Mouse (Mus musculus) midbrain, embryonic 12.5 days (tissue): ENCODE results near the gene Lsm12. TPM values are rescaled to one million over a fixed set of nuclear protein-coding genes. Genes with fewer than 3 reads are reported as not detected.

Experiments used
- ATAC-seq: fragments of 200-750 bp; cut with Nextera tagmentation; 2 replicates; pipeline ENCODE4 v1.8.0; 2017; ENCODE audit warnings: low read depth, moderate TSS enrichment, moderate library complexity; ENCODE audit not compliant: low FRiP score
- H3K27ac ChIP-seq: fragments of 300-500 bp; sonication (generic); replicated peaks from 2 replicates; pipeline ENCODE4 v1.5.1; 2016; ENCODE audit warnings: mild to moderate bottlenecking
- H3K27me3 ChIP-seq: fragments of 300-500 bp; sonication (generic); 2 replicates; pipeline ENCODE4 v1.6.1; 2016; ENCODE audit warnings: mild to moderate bottlenecking
- H3K36me3 ChIP-seq: fragments of 300-500 bp; sonication (generic); 2 replicates; pipeline ENCODE4 v1.6.1; 2016
- H3K4me1 ChIP-seq: fragments of 300-500 bp; sonication (generic); 2 replicates; pipeline ENCODE4 v1.6.1; 2016
- H3K4me2 ChIP-seq: fragments of 300-500 bp; sonication (generic); replicated peaks from 2 replicates; pipeline ENCODE4 v1.6.1; 2016; ENCODE audit warnings: mild to moderate bottlenecking, moderate library complexity
- H3K4me3 ChIP-seq: fragments of 300-500 bp; sonication (generic); 2 replicates; pipeline ENCODE4 v1.5.1; 2016; ENCODE audit warnings: mild to moderate bottlenecking
- H3K9ac ChIP-seq: fragments of 300-500 bp; sonication (generic); replicated peaks from 2 replicates; pipeline ENCODE4 v1.6.1; 2016; ENCODE audit warnings: mild to moderate bottlenecking, moderate library complexity
- H3K9me3 ChIP-seq: fragments of 300-500 bp; sonication (generic); 2 replicates; pipeline ENCODE4 v1.6.1; 2016; ENCODE audit warnings: mild to moderate bottlenecking
- WGBS: fragments of 180-500 bp; shearing (Covaris S2); methylation state at CpG from one replicate; pipeline ENCODE4 v1.1.7; 2016; 5-methylcytosine and 5-hydroxymethylcytosine counted together
- microRNA-seq: library from miRNA; unstranded; fragments of <30 nt; microRNA quantifications from one replicate; pipeline ENCODE4, GENCODE M21; 2017
- polyA plus RNA-seq: library from polyadenylated mRNA; unstranded; fragments of >200 nt; fragmentation: Nextera tagmentation; extraction: Ambion mirVana; gene quantifications from 2 replicates; pipeline ENCODE4 v1.2.1, GENCODE M21; 2016

The Lsm12 gene
- polyA plus RNA-seq, 1 experiment from 2014 or later, result 119 TPM

GRCm38 (mm10) chr11:102140508-102140907 lies 44.6 kb downstream of the Lsm12 start:
- Histone ChIP-seq H3K27me3 (peaks cover 48% of the 10 kb centered on the region), H3K9me3 (no peaks in the 10 kb centered on the region), H3K9ac (no peak overlapping the region), H3K4me3 (no peak overlapping the region), H3K4me2 (no peak overlapping the region), H3K27ac (no peak overlapping the region), H3K4me1 (peaks cover 3% of the 10 kb centered on the region; the same call in 1 of the 2 replicates), H3K36me3 (no peaks in the 10 kb centered on the region)
- ATAC-seq, result no peak
- WGBS, result 5% methylated on average over 5 of the region's 5 CpGs

GRCm38 (mm10) chr11:102138447-102138740 lies 46.7 kb downstream of the Lsm12 start:
- Histone ChIP-seq H3K36me3 (no peaks in the 10 kb centered on the region), H3K4me1 (peaks cover 9% of the 10 kb centered on the region), H3K4me3 (peak overlapping the region; percentile 12; the same call in 1 of the 2 replicates), H3K27me3 (peaks cover 32% of the 10 kb centered on the region), H3K27ac (no peak overlapping the region), H3K9me3 (no peaks in the 10 kb centered on the region), H3K4me2 (peak overlapping the region; percentile 47), H3K9ac (no peak overlapping the region)
- 0 out of 2 replicates have a peak, but pooled peaks have one; percentile 44 for ATAC-seq
- under 1% methylated on average over 18 of the region's 18 CpGs for WGBS

DNA sequence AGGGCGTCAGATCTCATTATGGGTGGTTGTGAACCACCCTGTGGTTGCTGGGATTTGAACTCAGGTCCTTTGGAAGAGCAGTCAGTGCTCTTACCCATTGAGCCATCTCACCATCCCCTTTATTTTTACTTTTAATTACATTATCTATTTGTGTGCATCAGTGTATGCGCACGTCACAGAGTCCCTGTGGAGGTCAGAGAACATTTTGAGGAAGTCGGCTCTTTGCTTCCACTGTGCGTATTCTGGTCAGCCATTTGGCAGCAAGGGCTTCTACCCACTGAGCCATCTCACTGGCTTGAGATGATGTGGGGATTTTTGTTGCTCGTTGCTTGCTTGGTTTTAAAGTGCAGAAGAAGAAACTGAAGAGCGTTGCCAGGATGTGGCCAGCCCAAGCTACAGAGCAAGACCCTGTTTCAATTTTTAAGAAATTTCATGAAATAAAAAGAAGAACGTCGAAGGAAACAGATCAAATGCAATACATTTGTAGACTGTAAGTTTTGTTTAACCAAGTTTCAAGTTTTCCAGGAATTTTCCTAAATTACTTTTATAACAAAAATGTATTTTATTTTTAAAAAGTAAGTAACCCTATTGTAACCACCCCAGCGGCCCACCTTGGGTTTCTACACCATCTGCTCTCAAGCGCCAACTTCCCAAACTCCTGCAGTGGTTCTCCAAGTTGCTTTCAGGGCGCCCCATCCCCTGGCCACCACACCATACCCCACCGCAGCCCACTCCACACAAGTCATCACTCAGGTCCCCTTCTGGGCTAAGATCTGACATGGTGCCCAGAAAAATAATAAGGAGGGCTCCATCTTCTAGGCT lies 47.3 kb downstream of the Lsm12 start:
- no peaks in the 10 kb centered on the region for H3K9me3 ChIP-seq
- ATAC-seq, result 0 out of 2 replicates have a peak, but pooled peaks have one; percentile 16
- H3K4me1 ChIP-seq, result peaks cover 9% of the 10 kb centered on the region
- WGBS, result 48% methylated on average over 13 of the region's 13 CpGs
- H3K36me3 ChIP-seq, result no peaks in the 10 kb centered on the region
- H3K9ac ChIP-seq, result no peak overlapping the region
- H3K27me3 ChIP-seq, result peaks cover 26% of the 10 kb centered on the region
- H3K27ac ChIP-seq, result no peak overlapping the region
- H3K4me3 ChIP-seq, result peak overlapping the region; percentile 12; the same call in 1 of the 2 replicates
- peak overlapping the region; percentile 47 for H3K4me2 ChIP-seq

DNA sequence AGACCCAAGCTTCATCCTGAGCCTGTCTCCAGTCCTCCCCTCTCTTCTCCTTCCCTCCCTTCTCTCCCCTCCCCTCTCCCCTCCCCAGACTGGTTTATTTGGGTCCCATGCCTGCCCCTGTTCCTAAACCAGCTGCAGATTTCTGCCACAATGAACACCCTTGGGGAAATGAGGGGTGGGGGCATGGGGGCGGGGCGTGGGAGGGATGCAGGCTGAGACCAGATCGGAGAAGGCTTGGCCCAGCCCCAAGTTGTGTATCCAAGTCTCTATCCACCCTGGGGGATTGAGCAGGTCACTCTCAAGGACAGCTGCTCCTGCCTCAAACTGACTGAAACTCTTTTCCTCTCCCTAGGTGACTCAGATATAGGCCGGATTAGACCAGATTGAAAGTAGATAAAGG lies 50.6 kb downstream of the Lsm12 start:
- H3K4me2 ChIP-seq, result no peak overlapping the region
- no peak overlapping the region for H3K4me3 ChIP-seq
- no peaks in the 10 kb centered on the region for H3K36me3 ChIP-seq
- peaks cover 18% of the 10 kb centered on the region for H3K27me3 ChIP-seq
- no peak overlapping the region; the same call in 1 of the 2 replicates for H3K27ac ChIP-seq
- 24% methylated on average over 4 of the region's 4 CpGs for WGBS
- H3K9me3 ChIP-seq, result no peaks in the 10 kb centered on the region
- no peak for ATAC-seq
- H3K9ac ChIP-seq, result no peak overlapping the region
- peaks cover 9% of the 10 kb centered on the region for H3K4me1 ChIP-seq

DNA sequence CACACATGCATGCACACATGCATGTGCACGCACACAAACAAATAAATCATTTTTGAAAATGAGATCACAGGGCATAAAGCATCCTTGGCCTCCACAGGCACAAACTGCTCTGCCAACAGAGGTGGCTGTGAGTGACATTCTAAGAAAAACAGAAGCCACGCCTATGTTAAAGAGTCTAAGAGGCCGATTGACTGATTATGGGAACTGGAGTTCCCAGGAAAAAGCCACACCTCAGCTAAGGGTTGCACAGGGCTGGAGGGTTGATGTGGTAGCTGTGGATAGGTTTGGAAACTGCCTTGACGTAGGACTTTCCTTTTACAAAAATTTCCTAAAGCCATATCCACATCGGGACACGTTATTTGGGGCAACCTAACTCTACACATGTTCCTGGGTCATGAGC lies 67.7 kb downstream of the Lsm12 start:
- Histone ChIP-seq H3K4me1 (no peaks in the 10 kb centered on the region; the same call in 1 of the 2 replicates), H3K36me3 (no peaks in the 10 kb centered on the region), H3K9me3 (no peaks in the 10 kb centered on the region), H3K4me3 (no peak overlapping the region), H3K27ac (no peak overlapping the region), H3K4me2 (no peak overlapping the region), H3K9ac (no peak overlapping the region), H3K27me3 (peaks cover 4% of the 10 kb centered on the region)
- WGBS, result 85% methylated on average over 6 of the region's 6 CpGs
- no peak for ATAC-seq

DNA sequence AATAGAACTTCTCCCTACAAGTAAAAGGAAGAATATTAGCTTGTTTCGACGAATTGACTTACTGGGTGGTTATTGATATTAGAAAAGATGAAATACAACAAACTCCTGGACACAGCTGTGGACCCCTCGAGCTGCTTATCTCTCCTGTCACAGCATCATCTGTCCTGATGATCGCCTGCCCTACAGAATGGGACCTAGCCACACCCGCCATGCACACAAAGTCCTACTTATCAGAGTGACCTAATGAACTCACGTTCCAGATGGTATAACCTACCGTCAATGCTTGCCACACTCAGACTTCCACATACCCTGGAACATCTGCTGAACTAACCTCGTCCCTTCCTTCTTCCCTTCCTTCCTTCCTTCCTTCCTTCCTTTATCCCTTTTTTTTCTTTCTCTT lies 68.9 kb downstream of the Lsm12 start:
- no peak overlapping the region for H3K27ac ChIP-seq
- no peak overlapping the region for H3K9ac ChIP-seq
- 85% methylated on average over 8 of the region's 8 CpGs for WGBS
- no peaks in the 10 kb centered on the region for H3K9me3 ChIP-seq
- H3K36me3 ChIP-seq, result no peaks in the 10 kb centered on the region
- peaks cover 4% of the 10 kb centered on the region for H3K27me3 ChIP-seq
- H3K4me1 ChIP-seq, result no peaks in the 10 kb centered on the region; the same call in 1 of the 2 replicates
- no peak overlapping the region for H3K4me2 ChIP-seq
- H3K4me3 ChIP-seq, result no peak overlapping the region
- ATAC-seq, result no peak

Small RNAs within 50 kb of the gene (microRNA-seq; reads per million reads assigned to microRNA genes)
- gene Mir8101, result 3.5 reads per million, percentile 12 among the genes with 10 or more reads in this experiment

Other genes starting within 250 kb of the Lsm12 start
- gene Sost, start 218.3 kb downstream of the Lsm12 start, polyA plus RNA-seq, result 0.17 and 0.25 TPM in 2 replicates
- not detected in 2 replicates for gene Cfap97d1, start 201.0 kb downstream of the Lsm12 start, polyA plus RNA-seq
- 9.3 and 9.6 TPM in 2 replicates for gene Dusp3, start 198.3 kb downstream of the Lsm12 start, polyA plus RNA-seq
- gene Mpp3, start 156.8 kb downstream of the Lsm12 start, polyA plus RNA-seq, result 32.1 and 33.2 TPM in 2 replicates
- 0.19 and 0.34 TPM in 2 replicates for gene Cd300lg, start 143.8 kb downstream of the Lsm12 start, polyA plus RNA-seq
- 21.7 and 23.3 TPM in 2 replicates for gene Mpp2, start 96.8 kb downstream of the Lsm12 start, polyA plus RNA-seq
- gene Ppy, start 84.0 kb downstream of the Lsm12 start, polyA plus RNA-seq, result not detected in 2 replicates
- gene Pyy, start 77.5 kb downstream of the Lsm12 start, polyA plus RNA-seq, result not detected in 2 replicates
- gene Nags, start 39.8 kb downstream of the Lsm12 start, polyA plus RNA-seq, result not detected in 2 replicates
- gene Tmem101, start 28.9 kb downstream of the Lsm12 start, polyA plus RNA-seq, result 33.9 and 38.5 TPM in 2 replicates
- gene G6pc3, start 4.3 kb upstream of the Lsm12 start, polyA plus RNA-seq, result 27.6 and 29.7 TPM in 2 replicates
- 98.4 and 106 TPM in 2 replicates for gene Hdac5, start 44.9 kb upstream of the Lsm12 start, polyA plus RNA-seq
- 11.8 and 15.2 TPM in 2 replicates for gene BC030867, start 63.6 kb upstream of the Lsm12 start, polyA plus RNA-seq
- not detected in 2 replicates for gene Asb16, start 83.4 kb upstream of the Lsm12 start, polyA plus RNA-seq
- gene Tmub2, start 99.6 kb upstream of the Lsm12 start, polyA plus RNA-seq, result 65.5 and 69.4 TPM in 2 replicates
- 24.7 and 26.6 TPM in 2 replicates for gene Atxn7l3, start 111.3 kb upstream of the Lsm12 start, polyA plus RNA-seq
- gene Ubtf, start 134.4 kb upstream of the Lsm12 start, polyA plus RNA-seq, result 102 and 121 TPM in 2 replicates
- 26.7 and 30.4 TPM in 2 replicates for gene Slc4a1, start 180.9 kb upstream of the Lsm12 start, polyA plus RNA-seq
- gene Rundc3a, start 208.1 kb upstream of the Lsm12 start, polyA plus RNA-seq, result 117 and 133 TPM in 2 replicates
- 163 and 173 TPM in 2 replicates for gene Slc25a39, start 222.7 kb upstream of the Lsm12 start, polyA plus RNA-seq
- gene Grn, start 245.0 kb upstream of the Lsm12 start, polyA plus RNA-seq, result 67.0 and 82.7 TPM in 2 replicates